Mouse (Mus musculus) hindlimb bud, embryonic 11.5 days (tissue): ENCODE measurements at regions not wholly inside any gene's neighbourhood (a gene's known extent, or its start where the extent isn't known, plus 50 kb on each side); places are given as distances from the start of the nearest gene placed in this dataset.
"Not testable (repeated sequence)": the region's sequence is repeated elsewhere in the genome, so short reads cannot be mapped to it uniquely, and the experiment has no call there.

Source experiments
- DNase-seq: peaks from one replicate; pipeline ENCODE4 v3.0.0-alpha.2; 2012; ENCODE audit warnings: low read depth, low spot score; ENCODE audit errors: extremely low spot score

- DNase-seq: no peak
These were observed 124.1 kb downstream of the Enc1 start for GRCm38 (mm10) chr13:97365004-97365403.

GRCm38 (mm10) chr13:97363765-97364164 lies 122.9 kb downstream of the Enc1 start:
- DNase-seq: no peak

- no peak for DNase-seq
These were observed 122.3 kb downstream of the Enc1 start for GRCm38 (mm10) chr13:97363214-97363613.

GRCm38 (mm10) chr13:97360551-97360950 lies 119.6 kb downstream of the Enc1 start:
- DNase-seq: no peak

GRCm38 (mm10) chr13:97358781-97359305 lies 117.9 kb downstream of the Enc1 start:
- no peak for DNase-seq

GRCm38 (mm10) chr13:97358261-97358660 lies 117.4 kb downstream of the Enc1 start:
- no peak for DNase-seq

- no peak for DNase-seq
These were observed 116.3 kb downstream of the Enc1 start for GRCm38 (mm10) chr13:97356923-97357807.

GRCm38 (mm10) chr13:97355411-97355810 lies 114.5 kb downstream of the Enc1 start:
- DNase-seq: not testable (repeated sequence)

GRCm38 (mm10) chr13:97347696-97348095 lies 106.8 kb downstream of the Enc1 start:
- no peak for DNase-seq

- DNase-seq: no peak
These were observed 100.4 kb downstream of the Enc1 start for GRCm38 (mm10) chr13:97341218-97341889.

GRCm38 (mm10) chr13:97337954-97338353 lies 97.0 kb downstream of the Enc1 start:
- no peak for DNase-seq

- no peak for DNase-seq
These were observed 96.4 kb downstream of the Enc1 start for GRCm38 (mm10) chr13:97337296-97337731.

GRCm38 (mm10) chr13:97333801-97334534 lies 93.1 kb downstream of the Enc1 start:
- no peak for DNase-seq

GRCm38 (mm10) chr13:97331072-97331471 lies 90.2 kb downstream of the Enc1 start:
- no peak for DNase-seq

GRCm38 (mm10) chr13:97321307-97321706 lies 80.4 kb downstream of the Enc1 start:
- not testable (repeated sequence) for DNase-seq

- no peak for DNase-seq
These were observed 79.9 kb downstream of the Enc1 start for GRCm38 (mm10) chr13:97320756-97321155.

- DNase-seq: no peak
These were observed 79.4 kb downstream of the Enc1 start for GRCm38 (mm10) chr13:97320298-97320697.

- no peak for DNase-seq
These were observed 76.7 kb downstream of the Enc1 start for GRCm38 (mm10) chr13:97317633-97318032.

GRCm38 (mm10) chr13:97312420-97313370 lies 71.8 kb downstream of the Enc1 start:
- DNase-seq: no peak

GRCm38 (mm10) chr13:97311340-97311739 lies 70.4 kb downstream of the Enc1 start:
- no peak for DNase-seq
